Comparison of ENCODE assay signal across 8 mouse cellular contexts in genomic region chr12:72917159-72917993, GRCm38 (mm10). TPM values are rescaled to one million over a fixed set of nuclear protein-coding genes. Genes with fewer than 3 reads are reported as not detected.
DNase-seq lines count a peak whose midpoint lies in the region; ATAC-seq and TF ChIP-seq lines count a peak whose summit lies in the region.
"Had no signal": no experiment of that assay in that cellular context is flagged by ENCODE, and none has a peak within 500 bp of the region (broad histone marks: within the 10 kb centered on the region; RNA-seq: fewer than 3 reads in every experiment).

No protein-coding gene starts in this region.

- H3K27ac ChIP-seq in lung, postnatal 0 days (ENCODE audit: low read length) = no peak overlapping the region
- no peak overlapping the region for H3K27ac ChIP-seq in forebrain, embryonic 11.5 days (ENCODE audit: low read depth, low read length)
- no peak overlapping the region for H3K27ac ChIP-seq in intestine, embryonic 14.5 days (ENCODE audit: low read depth)
- no peak overlapping the region for H3K27ac ChIP-seq in neural tube, embryonic 12.5 days

- no peak for TF ChIP-seq CTCF in lung, postnatal 0 days (IDR thresholded peaks at IDR 0.05)
- TF ChIP-seq CTCF in lung, adult 2 months (IDR thresholded peaks at IDR 0.05; ENCODE audit: insufficient read depth, low read length) = no peak

- no peaks in the 10 kb centered on the region; the same call in 1 of the 2 replicates for H3K9me3 ChIP-seq in lung, postnatal 0 days (ENCODE audit: low read length)
- no peaks in the 10 kb centered on the region for H3K9me3 ChIP-seq in forebrain, embryonic 11.5 days (ENCODE audit: control insufficient read depth, low read length)
- no peaks in the 10 kb centered on the region for H3K9me3 ChIP-seq in intestine, embryonic 14.5 days (ENCODE audit: control insufficient read depth, low read length)
- no peaks in the 10 kb centered on the region for H3K9me3 ChIP-seq in neural tube, embryonic 12.5 days

- no peaks in the 10 kb centered on the region for H3K4me1 ChIP-seq in lung, postnatal 0 days (ENCODE audit: insufficient read depth, low read depth, low read length)
- no peaks in the 10 kb centered on the region for H3K4me1 ChIP-seq in lung, adult 2 months (ENCODE audit: control insufficient read depth, insufficient read depth, low read length)
- 0 out of 2 replicates have a peak, but pooled peaks cover 5% of the 10 kb centered on the region for H3K4me1 ChIP-seq in forebrain, embryonic 11.5 days (replicated peaks; ENCODE audit: control insufficient read depth, insufficient read depth, low read length)
- no peaks in the 10 kb centered on the region for H3K4me1 ChIP-seq in intestine, embryonic 14.5 days (replicated peaks; ENCODE audit: control insufficient read depth, insufficient read depth, low read length)
- 0 out of 2 replicates have a peak, but pooled peaks cover 5% of the 10 kb centered on the region for H3K4me1 ChIP-seq in neural tube, embryonic 12.5 days

- no peak for ATAC-seq in lung, postnatal 0 days
- ATAC-seq in forebrain, embryonic 11.5 days (replicated peaks; ENCODE audit: low FRiP score) = 0 out of 2 replicates have a peak, but pooled peaks have one; percentile 42
- ATAC-seq in intestine, embryonic 14.5 days (replicated peaks; ENCODE audit: low FRiP score, low TSS enrichment, low read depth) = no peak
- ATAC-seq in neural tube, embryonic 12.5 days (ENCODE audit: low FRiP score, low read depth) = peak; percentile 66; the same call in 1 of the 2 replicates

- DNase-seq in lung, postnatal 0 days (ENCODE audit: low spot score) = no peak
- DNase-seq in lung, adult 2 months = no peak
- DNase-seq in forebrain, embryonic 11.5 days (ENCODE audit: low spot score) = peak; percentile 72
- peak; percentile 63 for DNase-seq in intestine, embryonic 14.5 days (ENCODE audit: low spot score)
- DNase-seq in thymus, postnatal 14 days = no peak
- no peak for DNase-seq in layer of hippocampus, adult 18-20 months (ENCODE audit: low spot score in 2 of 2)

- H3K4me3 ChIP-seq in lung, postnatal 0 days (ENCODE audit: low read depth, low read length) = 0 out of 2 replicates have a peak overlapping the region, but pooled peaks have one; percentile 6
- H3K4me3 ChIP-seq in lung, adult 2 months (replicated peaks; ENCODE audit: extremely low read depth, low read depth, low read length) = no peak overlapping the region
- peak overlapping the region; percentile 29 for H3K4me3 ChIP-seq in forebrain, embryonic 11.5 days (ENCODE audit: low read depth, low read length)
- peak overlapping the region; percentile 33 for H3K4me3 ChIP-seq in intestine, embryonic 14.5 days (ENCODE audit: low read depth, low read length)
- H3K4me3 ChIP-seq in neural tube, embryonic 12.5 days = peak overlapping the region; percentile 37

- peak overlapping the region; percentile 42 for H3K4me2 ChIP-seq in lung, postnatal 0 days (replicated peaks; ENCODE audit: low read depth, low read length)
- peak overlapping the region; percentile 53 for H3K4me2 ChIP-seq in forebrain, embryonic 11.5 days (ENCODE audit: low read depth, low read length, severe bottlenecking)
- H3K4me2 ChIP-seq in intestine, embryonic 14.5 days (ENCODE audit: low read length) = peak overlapping the region; percentile 57
- peak overlapping the region; percentile 67 for H3K4me2 ChIP-seq in neural tube, embryonic 12.5 days (replicated peaks)

- H3K9ac ChIP-seq in lung, postnatal 0 days (replicated peaks; ENCODE audit: low read depth) = no peak overlapping the region
- H3K9ac ChIP-seq in forebrain, embryonic 11.5 days (ENCODE audit: low read length) = peak overlapping the region; percentile 49
- H3K9ac ChIP-seq in intestine, embryonic 14.5 days (ENCODE audit: low read length) = peak overlapping the region; percentile 37
- H3K9ac ChIP-seq in neural tube, embryonic 12.5 days = peak overlapping the region; percentile 52; the same call in 1 of the 2 replicates

- no peak for TF ChIP-seq POLR2A in lung, adult 2 months (IDR thresholded peaks at IDR 0.05; ENCODE audit: borderline replicate concordance, extremely low read depth, low read depth, low read length)

- H3K36me3 ChIP-seq in lung, postnatal 0 days (ENCODE audit: insufficient read depth, low read length) = no peaks in the 10 kb centered on the region
- no peaks in the 10 kb centered on the region for H3K36me3 ChIP-seq in forebrain, embryonic 11.5 days (ENCODE audit: control insufficient read depth, insufficient read depth, low read length)
- H3K36me3 ChIP-seq in intestine, embryonic 14.5 days (ENCODE audit: control insufficient read depth, insufficient read depth, low read length) = no peaks in the 10 kb centered on the region
- H3K36me3 ChIP-seq in neural tube, embryonic 12.5 days = no peaks in the 10 kb centered on the region

- no peak for TF ChIP-seq EP300 in lung, postnatal 0 days (IDR thresholded peaks at IDR 0.05)

- H3K27me3 ChIP-seq in lung, postnatal 0 days (replicated peaks; ENCODE audit: insufficient read depth, low read length) = no peaks in the 10 kb centered on the region
- H3K27me3 ChIP-seq in forebrain, embryonic 11.5 days (ENCODE audit: control insufficient read depth, insufficient read depth, low read length) = peaks cover 4% of the 10 kb centered on the region; the same call in 1 of the 2 replicates
- peaks cover 7% of the 10 kb centered on the region; the same call in 1 of the 2 replicates for H3K27me3 ChIP-seq in intestine, embryonic 14.5 days (replicated peaks; ENCODE audit: control insufficient read depth, insufficient read depth, low read length)
- H3K27me3 ChIP-seq in neural tube, embryonic 12.5 days (replicated peaks) = peaks cover 10% of the 10 kb centered on the region; the same call in 1 of the 2 replicates

- WGBS in lung, postnatal 0 days = 17% methylated on average over 43 of the region's 48 CpGs
- WGBS in lung, adult 2 months = 18% methylated on average over 47 of the region's 48 CpGs
- 22% methylated on average over 48 of the region's 48 CpGs for WGBS in forebrain, embryonic 11.5 days
- WGBS in intestine, embryonic 14.5 days = 18% methylated on average over 47 of the region's 48 CpGs
- 19% methylated on average over 48 of the region's 48 CpGs for WGBS in neural tube, embryonic 12.5 days

RNA-seq across cellular contexts. Expression of gene Six6, which starts 22.3 kb away (rescaled TPM):
- polyA plus RNA-seq in lung, postnatal 0 days (2015; fragmentation: Nextera tagmentation; extraction: Ambion mirVana) = not detected in 2 replicates
- polyA plus RNA-seq in lung, adult 2 months (2012; rRNA removed) = not detected in 2 replicates
- polyA plus RNA-seq in forebrain, embryonic 11.5 days (2014; fragmentation: Nextera tagmentation; extraction: Ambion mirVana) = 0.19 TPM in 1 of 2 replicates, not detected in the other
- polyA plus RNA-seq in intestine, embryonic 14.5 days (2014; fragmentation: Nextera tagmentation; extraction: Ambion mirVana) = not detected in 2 replicates
- polyA plus RNA-seq in neural tube, embryonic 12.5 days (2016; fragmentation: Nextera tagmentation; extraction: Ambion mirVana) = not detected in 2 replicates
- total RNA-seq in layer of hippocampus, adult 18-20 months (2021) = not detected
- polyA plus RNA-seq: small intestine, adult 2 months had no signal

RNA-seq across cellular contexts. Expression of gene 4930447C04Rik, which starts 23.2 kb away (rescaled TPM):
- 0.08 and 0.17 TPM in 2 replicates for polyA plus RNA-seq in lung, postnatal 0 days (2015; fragmentation: Nextera tagmentation; extraction: Ambion mirVana)
- polyA plus RNA-seq in lung, adult 2 months (2012; rRNA removed) = not detected in 2 replicates
- 2.1 and 2.9 TPM in 2 replicates for polyA plus RNA-seq in forebrain, embryonic 11.5 days (2014; fragmentation: Nextera tagmentation; extraction: Ambion mirVana)
- 1.0 and 2.0 TPM in 2 replicates for polyA plus RNA-seq in intestine, embryonic 14.5 days (2014; fragmentation: Nextera tagmentation; extraction: Ambion mirVana)
- 3.5 and 3.6 TPM in 2 replicates for polyA plus RNA-seq in neural tube, embryonic 12.5 days (2016; fragmentation: Nextera tagmentation; extraction: Ambion mirVana)
- total RNA-seq in layer of hippocampus, adult 18-20 months (2021) = 1 to 10 TPM; 4.0 to 5.9 TPM
- polyA plus RNA-seq: small intestine, adult 2 months had no signal

Comparison
In these comparisons a context has a peak if more than half of its experiments do, and no peak if none do; other contexts are left out.
1. ATAC-seq: peak in forebrain, embryonic 11.5 days (single experiment) and neural tube, embryonic 12.5 days (single experiment); none in lung, postnatal 0 days (single experiment) and intestine, embryonic 14.5 days (single experiment).
2. DNase-seq: peak in forebrain, embryonic 11.5 days (single experiment) and intestine, embryonic 14.5 days (single experiment); none in lung, postnatal 0 days (single experiment), lung, adult 2 months (single experiment), thymus, postnatal 14 days (single experiment) and layer of hippocampus, adult 18-20 months (0 of 2).
3. Peak in every context shown above with its lines, with median percentiles within 50 percentile points of each other: H3K4me2 ChIP-seq.